Mouse (Mus musculus) spleen, postnatal 36 days (tissue): ENCODE measurements around the gene Gm44805.
"Not testable (repeated sequence)": the region's sequence is repeated elsewhere in the genome, so short reads cannot be mapped to it uniquely, and the experiment has no call there.

Experiments
- DNase-seq, 2 experiments: peaks; one replicate each; pipeline ENCODE4 v3.0.0; 2022; ENCODE audit warnings: low spot score in 2 of 2, mixed read lengths in 1 of 2

Gene Gm44805

DNA sequence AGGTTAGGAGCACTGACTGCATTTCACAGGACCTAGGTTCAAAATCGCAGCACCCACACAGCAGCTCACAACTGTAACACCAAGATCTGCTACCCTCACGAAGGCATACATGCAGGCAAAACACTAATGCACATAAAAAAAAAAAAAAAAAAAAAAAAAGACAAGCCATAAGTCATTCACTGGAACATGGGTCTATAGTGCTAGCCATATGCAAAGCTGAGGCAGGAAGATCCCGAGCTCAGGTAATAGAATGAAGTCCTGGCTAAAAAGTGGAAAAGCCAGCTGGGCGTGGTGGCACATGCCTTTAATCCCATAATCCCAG lies 18.6 kb upstream of the Gm44805 start:
- no peak for DNase-seq

DNA sequence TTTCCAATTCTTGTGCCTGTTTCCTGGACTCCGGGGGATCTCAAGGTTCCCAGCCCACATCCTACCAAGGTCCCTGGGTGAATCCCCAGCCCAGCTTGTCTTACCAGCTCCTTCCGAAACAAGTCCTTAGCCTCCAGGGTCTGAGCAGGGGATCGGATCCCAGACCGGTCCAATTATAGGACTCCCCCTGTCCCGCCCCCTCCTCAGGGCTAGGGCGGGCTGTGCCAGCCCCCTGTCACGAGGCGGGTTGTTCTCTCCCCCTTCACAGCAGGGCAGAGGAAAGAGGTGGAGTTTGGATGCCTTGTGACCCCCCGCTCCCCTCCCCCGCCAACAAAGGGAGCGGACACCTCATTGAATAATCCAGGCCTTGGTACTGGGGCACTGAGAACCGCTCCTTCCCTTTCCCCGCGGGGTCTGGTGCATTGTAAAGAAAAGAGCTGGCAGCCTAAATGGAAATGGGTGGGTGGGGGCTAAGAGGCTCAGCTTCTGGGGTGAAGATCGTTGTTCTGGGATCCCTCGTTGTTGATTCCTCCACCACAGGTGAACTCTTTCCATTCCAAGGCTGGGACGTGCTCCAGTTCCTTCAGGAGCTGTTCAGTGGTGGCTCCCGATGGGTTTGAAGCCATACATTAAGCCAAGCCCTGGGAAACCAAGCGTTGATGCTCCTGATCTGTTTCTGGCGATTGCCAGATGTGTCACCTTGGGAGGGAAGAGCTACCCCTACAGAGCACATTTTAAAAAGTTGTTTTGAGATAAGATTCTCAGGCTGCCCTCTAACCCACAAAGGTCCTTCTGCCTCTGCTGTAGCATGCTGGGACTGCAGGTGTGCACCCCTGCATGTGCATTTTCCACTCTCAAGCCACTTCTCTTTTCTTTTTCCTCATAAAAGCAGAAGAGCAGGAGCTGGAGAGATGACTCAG lies 17.9 kb upstream of the Gm44805 start, which contains the start of gene Apoe:
Apoe (minus strand) TSS at position 282 of the 920 bp plus-strand sequence.
- peak; percentile 46 to 47 for DNase-seq

DNA sequence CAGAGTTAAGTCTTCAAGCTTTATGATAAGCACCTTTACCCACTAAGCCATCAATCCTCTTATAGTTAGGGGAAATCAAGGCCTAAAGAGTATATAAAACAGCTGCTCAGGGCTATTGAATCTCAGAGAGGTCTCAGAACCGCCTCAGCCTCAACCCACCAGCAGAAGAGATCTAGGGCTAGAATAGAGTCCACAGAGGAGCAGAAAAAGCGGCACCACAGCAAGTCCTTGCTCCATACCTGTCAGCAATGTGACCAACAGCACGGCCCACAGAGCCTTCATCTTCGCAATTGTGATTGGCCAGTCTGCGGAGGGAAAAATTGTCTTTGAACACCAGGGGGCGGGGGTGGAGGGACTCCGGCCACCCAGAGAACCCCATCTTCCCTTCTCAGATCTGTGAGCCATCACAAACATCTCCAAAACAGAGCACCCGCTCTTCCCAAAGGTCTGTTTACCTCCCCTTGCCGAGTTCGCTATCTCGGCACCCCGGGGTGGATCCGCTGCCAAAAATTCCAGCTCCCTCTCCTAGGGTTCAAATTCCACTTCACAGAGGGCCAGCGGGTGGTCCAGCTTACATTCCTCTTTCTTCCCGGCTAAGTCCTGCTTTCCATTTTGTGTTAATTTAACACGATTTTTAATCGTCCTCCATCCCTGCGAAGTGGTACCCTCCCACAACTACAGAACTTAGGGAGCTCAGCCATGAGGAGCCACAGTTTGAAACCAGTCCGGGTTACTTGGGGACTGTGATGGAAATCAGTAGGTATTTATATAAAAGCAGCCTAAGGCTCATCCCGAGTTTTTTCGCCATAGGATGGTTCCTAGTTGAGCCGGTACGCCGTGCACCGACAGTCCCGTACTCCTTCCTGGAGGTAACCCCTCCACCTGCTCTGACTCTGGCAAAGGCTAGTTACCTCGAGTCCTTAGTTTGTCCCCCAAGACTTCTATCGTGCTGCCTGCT lies 17.0 kb upstream of the Gm44805 start:
- DNase-seq = no peak

DNA sequence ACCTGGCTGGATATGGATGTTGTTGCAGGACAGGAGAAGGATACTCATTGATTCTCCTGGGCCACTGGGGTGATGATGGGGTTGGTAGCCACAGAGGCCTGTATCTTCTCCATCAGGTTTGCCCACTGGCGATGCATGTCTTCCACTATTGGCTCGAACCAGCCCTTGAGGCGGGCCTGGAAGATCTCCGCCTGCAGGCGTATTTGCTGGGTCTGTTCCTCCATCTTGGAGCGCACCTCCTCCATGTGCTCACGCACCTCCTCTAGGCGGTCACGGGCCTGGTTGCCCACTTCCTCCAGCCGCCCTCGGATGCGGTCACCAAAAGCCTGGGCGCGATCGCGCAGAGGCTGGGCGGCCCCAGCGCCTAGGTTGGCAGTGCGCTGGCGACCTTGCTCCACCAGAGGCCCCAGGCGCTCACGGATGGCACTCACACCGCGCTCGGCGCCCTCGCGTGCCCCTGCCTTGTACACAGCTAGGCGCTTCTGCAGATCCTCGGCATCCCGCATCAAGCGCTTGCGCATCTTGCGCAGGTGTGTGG lies 15.2 kb upstream of the Gm44805 start:
- no peak for DNase-seq

DNA sequence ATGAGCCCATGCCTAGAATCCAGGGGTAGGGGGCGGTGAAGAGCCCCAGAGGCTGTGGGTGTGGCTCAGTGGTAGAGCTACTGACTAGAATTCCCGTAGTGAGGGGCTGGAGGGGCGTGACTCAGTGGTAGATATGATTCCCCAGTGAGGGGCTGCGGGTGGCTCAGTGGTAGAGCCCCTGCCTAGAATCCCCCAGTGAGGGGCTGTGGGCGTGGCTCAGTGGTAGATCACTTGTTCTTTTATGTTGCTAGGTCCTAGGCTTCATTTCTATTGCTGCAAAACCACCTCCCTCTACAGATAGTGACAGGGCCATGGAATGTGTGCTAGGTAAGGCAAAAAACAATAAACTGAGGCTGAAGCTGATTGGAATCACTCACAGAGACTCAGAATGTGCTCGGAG lies 14.7 kb upstream of the Gm44805 start:
- no peak for DNase-seq

DNA sequence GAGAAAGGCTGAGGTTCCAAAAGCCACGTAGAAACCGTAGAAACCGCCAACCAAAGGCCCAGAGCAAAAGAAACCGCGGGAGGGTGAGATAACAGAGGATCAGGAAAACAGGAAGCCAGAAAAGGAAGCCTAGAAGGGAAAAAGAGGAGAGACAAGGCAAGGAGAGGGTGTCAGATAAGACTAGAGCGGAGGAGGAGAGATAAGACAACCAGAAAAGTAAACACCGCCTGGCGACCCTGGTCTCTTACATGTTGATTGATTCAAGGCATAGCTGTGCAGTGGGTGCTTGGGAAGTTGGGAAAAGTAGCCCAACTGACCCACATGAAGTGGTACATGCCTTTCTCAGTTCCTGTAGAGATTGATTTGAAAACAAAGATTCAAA lies 14.0 kb upstream of the Gm44805 start:
- no peak for DNase-seq

DNA sequence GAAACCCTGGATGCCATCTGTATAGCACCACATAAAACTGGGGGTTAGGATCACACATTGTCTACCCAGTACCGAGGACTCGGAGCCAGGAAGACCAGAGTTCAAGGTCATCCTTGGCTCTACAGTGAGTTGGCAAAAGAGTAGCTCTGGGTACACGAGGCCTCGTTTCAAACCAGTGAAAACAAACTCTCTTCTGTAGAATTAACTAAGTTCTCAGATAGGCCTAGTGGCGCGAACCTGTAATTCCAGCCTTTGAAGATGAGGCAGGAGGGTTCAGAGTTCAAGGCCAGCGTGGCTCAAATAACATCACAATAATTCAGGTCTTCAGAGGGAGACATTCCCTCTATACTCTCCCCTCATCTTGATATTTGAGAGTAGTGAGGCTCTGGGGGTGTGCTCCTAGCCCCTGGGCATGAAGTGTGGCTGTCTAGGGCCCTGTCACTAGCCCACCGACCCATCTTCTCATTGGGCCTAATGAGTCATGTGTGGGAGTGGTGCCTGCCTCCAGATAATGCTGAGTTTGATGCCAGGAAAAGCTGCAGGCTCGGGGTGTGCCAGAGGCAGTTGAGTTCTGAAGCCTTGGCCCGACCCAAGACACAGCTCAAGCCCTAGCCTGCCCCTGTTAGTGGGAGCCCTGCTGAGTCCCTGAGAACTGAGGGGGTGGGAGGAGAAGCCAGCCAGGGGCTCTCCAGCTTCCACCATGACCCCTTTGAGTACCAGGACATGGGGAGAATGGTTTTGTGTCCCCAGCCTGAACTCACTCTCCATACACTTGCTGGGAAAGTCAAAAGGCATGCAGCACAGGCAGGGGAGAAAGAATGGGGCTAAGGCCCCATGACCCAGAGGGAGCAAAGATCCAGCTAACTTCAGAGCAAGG lies 13.4 kb upstream of the Gm44805 start:
- DNase-seq = no peak

DNA sequence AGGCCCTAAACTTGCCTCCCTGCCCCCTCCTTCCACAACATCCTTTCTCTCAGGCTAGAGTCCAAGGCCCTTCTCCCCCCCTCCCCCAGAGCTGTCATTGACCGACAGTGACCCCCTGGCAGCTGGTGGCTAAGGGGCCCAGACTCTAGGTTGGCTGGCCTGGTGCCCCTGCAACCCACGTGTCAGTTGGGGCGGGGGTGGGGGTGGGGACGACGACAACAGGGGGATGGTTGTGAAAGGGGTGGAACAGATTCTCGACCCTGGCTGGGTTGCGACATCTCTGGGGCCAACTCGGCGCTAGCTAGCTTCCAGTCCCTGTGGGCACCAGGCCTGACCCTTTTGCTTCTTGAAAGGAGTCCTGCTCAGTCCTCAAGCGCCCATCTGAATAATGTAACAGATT lies 12.2 kb upstream of the Gm44805 start:
- DNase-seq = peak; percentile 25 to 37

DNA sequence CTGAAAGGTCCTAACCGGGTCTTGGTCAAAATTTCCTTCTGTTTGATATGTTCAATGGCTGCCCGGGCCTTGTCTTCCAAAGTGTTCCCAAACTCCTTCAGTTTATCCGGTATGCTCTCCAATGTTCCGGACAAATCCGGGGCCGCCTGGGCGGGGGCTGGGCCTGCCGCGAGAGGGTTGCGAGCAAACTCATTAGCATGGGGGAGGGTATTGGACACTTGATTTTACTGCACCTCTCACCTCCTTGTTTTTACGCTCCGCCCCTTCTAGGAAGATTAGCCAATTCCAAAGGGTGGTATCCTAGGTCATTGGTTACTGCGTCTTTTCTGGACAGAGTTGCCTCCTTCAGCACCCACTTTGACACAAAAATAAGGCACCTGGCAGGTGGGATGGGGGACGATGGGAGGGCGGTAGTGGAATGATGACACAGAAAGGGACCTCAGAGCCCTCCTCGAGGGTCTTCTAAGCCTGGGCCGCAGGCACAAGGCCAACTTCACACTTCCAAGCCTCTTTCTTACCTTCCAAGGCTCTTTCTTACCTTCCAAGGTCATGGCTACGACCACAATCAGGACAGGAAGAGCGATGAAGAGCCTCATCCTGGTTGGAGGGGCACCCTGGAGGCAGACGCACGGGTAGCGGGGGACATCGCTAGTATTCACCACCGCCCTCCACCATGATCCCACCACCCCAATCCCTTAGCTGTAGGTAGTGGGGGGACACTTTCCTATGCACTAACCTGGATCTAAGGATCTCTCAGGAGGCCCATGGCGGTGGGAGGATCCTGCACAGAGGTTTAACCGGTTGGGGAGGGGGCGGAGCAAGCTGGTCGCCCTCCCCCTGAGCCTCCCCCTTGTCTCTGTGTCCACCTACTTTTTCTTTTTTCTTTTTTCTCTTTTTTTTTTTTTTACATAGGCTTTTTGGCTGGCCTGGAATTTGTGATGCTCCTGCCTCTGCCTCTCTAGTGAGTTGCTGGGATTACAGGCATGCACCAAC lies 10.9 kb upstream of the Gm44805 start, which contains the start of gene Apoc1:
Apoc1 (minus strand) TSS at position 788 of the 993 bp plus-strand sequence.
- no peak for DNase-seq

DNA sequence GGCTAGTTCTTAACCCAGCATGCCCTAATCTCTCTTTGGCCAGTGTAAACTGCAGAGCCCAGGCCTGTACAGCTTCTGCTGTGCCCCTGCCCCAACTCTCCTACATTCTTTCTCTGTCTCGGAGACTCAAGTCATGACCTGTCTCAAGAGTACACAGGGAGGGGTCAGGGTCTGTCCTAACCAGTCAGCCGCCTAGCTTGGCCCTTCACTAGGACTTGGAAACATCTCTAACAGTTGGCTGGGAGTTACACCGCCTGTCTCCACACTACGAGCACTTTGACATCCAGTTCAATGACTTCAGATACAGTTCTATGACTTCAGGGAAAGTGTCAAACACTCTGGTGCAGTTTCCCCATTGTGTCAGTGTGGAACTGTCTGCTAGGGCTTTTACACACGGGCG lies 10.2 kb upstream of the Gm44805 start:
- no peak for DNase-seq

DNA sequence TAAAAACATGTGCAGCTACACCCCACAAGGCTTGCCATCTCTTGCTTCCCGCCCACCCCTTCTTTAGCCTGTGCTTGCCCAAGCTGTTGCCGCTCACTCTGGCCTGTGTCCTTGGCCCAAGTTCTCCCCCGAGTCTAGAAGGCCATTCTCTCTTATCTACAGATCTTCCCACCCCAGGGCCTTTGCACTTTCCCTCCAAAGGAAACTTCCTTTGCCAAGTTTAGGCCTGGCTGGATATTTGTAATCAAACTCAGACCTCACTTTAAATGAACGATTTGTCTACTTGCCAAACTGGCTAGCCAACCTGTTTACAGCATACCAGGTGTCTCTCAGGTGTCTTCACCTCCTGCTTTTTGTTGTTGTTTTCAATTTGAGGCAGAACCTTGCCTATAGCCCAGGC lies 9.6 kb upstream of the Gm44805 start:
- DNase-seq = no peak

DNA sequence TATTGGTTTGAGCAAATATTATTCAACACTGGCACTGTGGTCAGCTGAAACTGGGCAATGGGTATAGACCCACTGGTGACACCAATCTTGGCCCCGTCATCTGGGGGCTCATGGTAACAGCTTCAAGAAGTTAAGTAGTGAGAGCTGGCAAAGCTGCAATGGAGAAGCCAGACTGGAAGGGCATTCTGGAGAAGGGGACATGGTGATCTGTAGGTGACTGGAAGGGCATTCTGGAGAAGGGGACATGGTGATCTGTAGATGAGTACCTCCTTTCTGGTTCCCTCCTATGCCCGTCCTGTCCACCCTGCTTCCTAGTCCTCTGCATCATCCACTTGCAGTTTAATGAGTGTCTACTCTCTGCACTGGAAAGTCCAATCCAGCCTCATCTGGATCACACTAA lies 7.4 kb upstream of the Gm44805 start:
- DNase-seq = no peak

DNA sequence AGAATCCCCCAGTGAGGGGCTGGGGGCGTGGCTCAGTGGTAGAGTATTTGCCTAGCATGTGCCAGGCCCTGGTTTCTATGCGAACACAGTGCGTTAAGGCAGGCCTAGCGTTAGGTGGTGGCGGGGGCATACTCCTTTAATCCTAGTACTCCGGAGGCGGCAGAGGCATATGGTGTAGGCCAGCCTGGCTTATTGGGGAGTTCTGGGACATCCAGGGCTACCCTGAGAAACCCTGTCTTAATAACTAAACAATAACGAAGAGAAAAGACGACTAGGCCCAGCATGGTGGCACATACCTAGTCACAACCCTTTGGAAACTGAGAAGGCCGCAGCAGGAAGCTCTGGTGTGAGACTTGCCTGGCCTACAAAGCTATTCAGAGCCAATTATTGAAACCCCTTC lies 6.9 kb upstream of the Gm44805 start:
- no peak for DNase-seq

DNA sequence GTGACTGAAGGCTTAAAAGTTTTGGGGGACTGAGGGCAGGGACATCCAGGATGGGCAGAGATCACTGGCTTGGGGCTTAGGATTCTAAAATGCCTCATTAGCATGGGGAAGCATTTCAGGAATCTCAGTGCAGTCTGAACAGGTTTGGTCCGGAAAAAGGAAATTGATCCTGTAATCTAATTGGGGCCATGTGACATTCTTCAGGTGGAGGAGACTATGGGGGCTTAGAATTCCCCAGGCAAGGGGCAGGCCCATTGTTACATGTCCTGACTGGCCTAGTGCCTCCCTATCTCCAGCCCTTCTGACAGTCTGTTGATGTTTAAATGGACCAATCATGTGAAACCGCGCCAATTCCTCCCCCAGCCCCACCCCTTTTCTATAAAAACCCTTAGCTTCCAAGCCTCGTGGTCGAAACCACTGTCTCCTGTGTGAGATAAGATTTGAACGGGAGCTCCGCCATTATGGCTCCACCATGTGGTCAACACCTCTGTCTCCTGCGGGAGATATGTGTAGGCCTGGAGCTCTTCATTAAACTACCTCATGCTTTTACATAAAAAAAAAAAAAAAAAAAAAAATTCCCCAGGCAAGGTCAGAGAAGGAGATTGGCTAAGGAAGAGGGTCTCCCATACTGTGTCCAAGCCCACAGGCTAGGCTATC lies 5.8 kb upstream of the Gm44805 start:
- DNase-seq = not testable (repeated sequence)

DNA sequence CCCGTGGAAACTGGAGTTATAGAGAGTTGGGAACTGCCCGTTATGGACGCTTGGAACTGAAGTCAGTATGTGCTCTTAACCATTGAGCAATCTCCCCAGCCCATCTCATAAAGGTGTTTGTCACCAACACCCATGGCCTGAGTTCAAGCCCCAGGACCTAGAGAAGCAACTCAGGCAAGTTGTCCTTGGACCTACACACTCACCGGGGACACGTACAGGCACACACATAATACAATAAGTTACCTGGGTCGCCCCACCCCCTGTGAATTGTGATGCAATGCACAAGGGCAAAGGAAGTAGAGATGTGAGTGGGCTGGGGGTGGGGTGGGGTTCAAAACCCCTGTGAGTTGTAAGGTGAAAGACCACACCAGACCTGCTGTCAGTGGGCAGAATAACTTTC lies 5.3 kb upstream of the Gm44805 start:
- no peak for DNase-seq

DNA sequence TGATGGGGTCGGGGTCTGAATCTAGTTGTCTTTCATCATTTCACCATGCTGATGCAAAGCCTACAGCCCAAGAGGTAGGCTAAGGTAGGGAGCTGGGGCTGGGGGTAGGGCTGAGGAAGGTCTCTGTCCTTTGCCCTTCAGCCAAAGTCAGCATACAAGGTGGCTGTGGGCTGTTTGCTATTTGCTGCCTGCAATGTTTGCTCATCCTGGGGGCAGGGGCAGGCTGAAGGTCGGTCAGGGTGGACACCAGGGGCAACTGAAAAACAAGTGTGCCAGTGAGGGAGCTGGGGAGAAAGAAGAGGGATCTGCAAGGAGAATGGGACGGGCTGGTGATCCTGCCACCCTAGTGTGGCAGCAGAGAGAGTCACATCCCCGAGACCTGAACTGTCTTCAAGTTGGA lies 4.2 kb upstream of the Gm44805 start:
- no peak for DNase-seq

DNA sequence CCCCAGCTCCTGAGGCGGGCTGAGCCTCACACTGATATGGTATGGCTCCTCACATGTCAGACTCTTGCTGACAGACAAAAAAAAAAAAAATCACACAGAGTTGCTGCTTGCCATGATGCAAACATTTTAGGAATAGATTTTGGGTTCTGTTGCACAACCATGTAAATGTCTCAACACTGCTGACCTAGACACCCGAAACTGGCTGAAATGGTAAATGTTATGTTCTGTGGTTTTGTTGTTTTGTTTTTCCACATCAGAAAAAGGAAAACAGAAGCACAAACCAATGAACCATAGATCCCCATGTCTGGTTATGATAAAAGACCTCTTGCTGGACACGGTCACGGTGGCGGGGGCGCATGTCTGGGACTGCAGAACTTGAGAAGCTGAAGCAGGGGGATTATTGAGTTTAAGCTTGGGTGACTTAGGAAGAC lies 2.6 kb upstream of the Gm44805 start:
- DNase-seq = peak; percentile 62 to 68

DNA sequence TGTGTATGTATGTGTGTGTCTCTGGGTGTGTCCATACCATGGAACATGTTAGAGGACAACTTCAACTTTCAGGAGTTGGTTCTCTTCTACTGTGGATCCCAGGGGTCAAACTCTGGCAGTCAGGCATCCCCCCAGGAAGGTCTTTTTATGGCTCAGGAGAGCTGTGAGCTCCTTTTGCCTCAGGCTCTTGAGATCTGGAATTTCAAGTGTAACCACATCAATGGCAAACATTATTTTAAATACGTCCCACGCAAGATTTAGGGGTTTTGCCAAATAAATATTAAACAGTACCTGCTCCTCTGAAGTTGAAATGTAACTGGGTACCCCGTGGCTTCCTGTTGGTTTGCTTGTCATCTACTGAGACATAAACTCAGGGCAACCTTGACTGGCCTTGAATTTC lies 1.8 kb upstream of the Gm44805 start:
- DNase-seq = no peak

DNA sequence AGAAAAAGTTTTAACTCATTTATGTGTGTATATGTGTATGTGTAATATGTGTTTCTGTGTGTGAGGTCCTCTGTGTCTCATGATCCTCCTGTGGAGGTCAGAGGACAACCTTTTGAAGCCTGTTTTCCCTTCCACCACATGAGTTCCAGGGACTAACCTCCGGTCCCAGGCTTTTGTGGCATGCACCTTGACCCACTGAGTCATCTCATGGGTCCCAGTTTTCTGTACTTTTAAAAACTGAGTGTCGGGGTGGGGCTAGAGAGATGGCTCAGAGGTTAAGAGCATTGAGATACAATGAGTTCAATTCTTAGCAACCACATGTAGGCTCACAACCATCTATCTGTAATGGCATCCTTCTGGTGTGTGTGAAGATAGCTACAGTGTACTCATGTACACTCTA lies 521 bp downstream of the Gm44805 start:
- no peak for DNase-seq

DNA sequence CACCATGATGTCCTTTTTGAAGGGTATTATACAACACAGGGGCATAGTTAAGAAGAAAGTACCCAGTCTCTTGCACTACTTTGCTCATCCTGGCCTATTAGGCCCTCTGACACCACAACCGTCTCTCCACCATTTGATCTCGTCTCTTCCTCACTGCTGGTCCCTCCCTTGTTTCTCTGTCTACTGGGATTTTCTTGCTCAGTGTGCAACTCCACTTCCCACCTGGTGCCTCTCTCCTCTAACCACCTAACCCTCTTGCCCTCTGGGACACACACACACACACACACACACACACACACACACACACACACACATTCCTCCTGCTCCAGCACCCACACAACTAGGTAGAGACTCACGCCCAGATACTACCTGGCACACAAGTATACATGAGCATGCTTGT lies 2.3 kb downstream of the Gm44805 start:
- no peak for DNase-seq
